Mouse (Mus musculus): ENCODE measurements around the gene Dld. TPM values are rescaled to one million over a fixed set of nuclear protein-coding genes. Genes with fewer than 3 reads are reported as not detected.

The Dld gene
- total and polyA plus RNA-seq, 3 experiments, result 85.0 to 406 (median 374) TPM

GRCm38 (mm10) chr12:31302766-31303511 is 48.3 kb downstream of the Dld start:
- no peaks in the 10 kb centered on the region for H3K27me3 ChIP-seq (ENCODE audit: control insufficient read depth, insufficient read depth, low read length)
- intact Hi-C loops (cut with DNase I), result loop anchor here (5.0 kb wide), 1 partner anchor 36 kb away; the partner anchor contains the start of gene Lamb1
- peak overlapping the region; percentile 3; the same call in 1 of the 2 replicates for H3K27ac ChIP-seq
- H3K4me1 ChIP-seq (ENCODE audit: control insufficient read depth, insufficient read depth, low read length), result peaks cover 5% of the 10 kb centered on the region
- WGBS, result 67% methylated on average over 16 of the region's 16 CpGs
- H3K79me2 ChIP-seq (replicated peaks; ENCODE audit: control insufficient read depth, insufficient read depth, low read length), result no peaks in the 10 kb centered on the region; the same call in 1 of the 2 replicates
- no peak overlapping the region for H3K9ac ChIP-seq (ENCODE audit: low read depth, low read length)
- H3K4me3 ChIP-seq, result no peak overlapping the region
- H3K36me3 ChIP-seq (ENCODE audit: control insufficient read depth, insufficient read depth, low read length), result peaks cover 7% of the 10 kb centered on the region
- peak; percentile 35 to 36 for DNase-seq
- TF ChIP-seq CTCF (IDR thresholded peaks at IDR 0.05), result no peak
- no peak for TF ChIP-seq EP300 (IDR thresholded peaks at IDR 0.05; ENCODE audit: insufficient read depth, low read depth, low read length)
- TF ChIP-seq POLR2A (IDR thresholded peaks at IDR 0.05; ENCODE audit: insufficient read depth, low read depth, low read length), result no peak

GRCm38 (mm10) chr12:31302266-31302665 is 49.0 kb downstream of the Dld start:
- Histone ChIP-seq H3K9ac (ENCODE audit: low read depth, low read length) (no peak overlapping the region), H3K4me3 (no peak overlapping the region), H3K79me2 (replicated peaks; ENCODE audit: control insufficient read depth, insufficient read depth, low read length) (no peaks in the 10 kb centered on the region; the same call in 1 of the 2 replicates), H3K27me3 (ENCODE audit: control insufficient read depth, insufficient read depth, low read length) (no peaks in the 10 kb centered on the region), H3K36me3 (ENCODE audit: control insufficient read depth, insufficient read depth, low read length) (peaks cover 7% of the 10 kb centered on the region), H3K27ac (no peak overlapping the region), H3K4me1 (ENCODE audit: control insufficient read depth, insufficient read depth, low read length) (peaks cover 5% of the 10 kb centered on the region)
- 70% methylated on average over 5 of the region's 5 CpGs for WGBS
- TF ChIP-seq EP300 (IDR thresholded peaks at IDR 0.05; ENCODE audit: insufficient read depth, low read depth, low read length), result no peak
- TF ChIP-seq POLR2A (IDR thresholded peaks at IDR 0.05; ENCODE audit: insufficient read depth, low read depth, low read length), result no peak
- TF ChIP-seq CTCF (IDR thresholded peaks at IDR 0.05), result no peak
- intact Hi-C loops (cut with DNase I), result loop anchor here (5.0 kb wide), 1 partner anchor 35 kb away; the partner anchor contains the start of gene Lamb1
- no peak for DNase-seq

- no peaks in the 10 kb centered on the region for H3K79me2 ChIP-seq (replicated peaks; ENCODE audit: control insufficient read depth, insufficient read depth, low read length)
- no peak overlapping the region for H3K9ac ChIP-seq (ENCODE audit: low read depth, low read length)
- H3K27me3 ChIP-seq (ENCODE audit: control insufficient read depth, insufficient read depth, low read length), result no peaks in the 10 kb centered on the region
- no peaks in the 10 kb centered on the region; the same call in none of the 2 replicates for H3K36me3 ChIP-seq (ENCODE audit: control insufficient read depth, insufficient read depth, low read length)
- H3K4me3 ChIP-seq, result no peak overlapping the region
- no peak for DNase-seq
- no peak overlapping the region for H3K27ac ChIP-seq
- 74% methylated on average over 9 of the region's 9 CpGs for WGBS
- no peak for TF ChIP-seq POLR2A (IDR thresholded peaks at IDR 0.05; ENCODE audit: insufficient read depth, low read depth, low read length)
- TF ChIP-seq EP300 (IDR thresholded peaks at IDR 0.05; ENCODE audit: insufficient read depth, low read depth, low read length), result no peak
- TF ChIP-seq CTCF (IDR thresholded peaks at IDR 0.05), result no peak
- H3K4me1 ChIP-seq (ENCODE audit: control insufficient read depth, insufficient read depth, low read length), result peaks cover 5% of the 10 kb centered on the region
- intact Hi-C loops (cut with DNase I), result loop anchor here (5.0 kb wide), 1 partner anchor 33 kb away; the partner anchor contains the start of gene Lamb1
These were observed 51.0 kb downstream of the Dld start for GRCm38 (mm10) chr12:31300276-31300675.

DNA sequence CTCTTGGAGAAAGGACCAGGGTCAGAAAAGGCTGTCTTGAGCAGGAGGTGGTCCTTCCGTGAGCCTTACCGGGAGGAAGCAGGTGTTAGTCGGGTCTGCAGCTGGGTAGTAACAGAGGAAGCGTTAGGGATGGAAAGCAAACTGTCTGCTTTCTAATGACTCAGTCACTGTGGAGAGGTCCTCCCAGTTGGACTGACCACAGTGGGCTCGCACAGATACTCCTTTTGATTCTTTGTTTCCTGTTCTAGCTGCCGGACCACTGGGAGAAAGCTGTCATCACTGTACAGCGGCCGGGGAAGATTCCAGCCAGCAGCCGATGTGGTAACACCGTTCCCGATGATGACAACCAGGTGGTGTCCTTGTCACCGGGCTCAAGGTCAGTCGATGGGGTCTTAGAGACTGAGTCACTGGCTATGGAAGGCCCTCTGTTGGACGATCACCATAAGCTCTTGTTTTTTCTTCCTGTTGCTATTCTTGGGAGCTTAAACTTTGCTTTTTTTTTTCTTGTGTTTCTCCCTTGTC is 51.5 kb downstream of the Dld start:
- Histone ChIP-seq H3K27ac (no peak overlapping the region; the same call in 1 of the 2 replicates), H3K79me2 (replicated peaks; ENCODE audit: control insufficient read depth, insufficient read depth, low read length) (no peaks in the 10 kb centered on the region), H3K4me3 (no peak overlapping the region), H3K4me1 (ENCODE audit: control insufficient read depth, insufficient read depth, low read length) (peaks cover 6% of the 10 kb centered on the region), H3K27me3 (ENCODE audit: control insufficient read depth, insufficient read depth, low read length) (no peaks in the 10 kb centered on the region), H3K9ac (ENCODE audit: low read depth, low read length) (no peak overlapping the region), H3K36me3 (ENCODE audit: control insufficient read depth, insufficient read depth, low read length) (peaks cover 2% of the 10 kb centered on the region)
- DNase-seq, result peak; percentile 58 to 64
- intact Hi-C loops (cut with DNase I), result loop anchor here (5.0 kb wide), 1 partner anchor 32 kb away; the partner anchor contains the start of gene Lamb1
- WGBS, result 33% methylated on average over 14 of the region's 14 CpGs
- no peak for TF ChIP-seq POLR2A (IDR thresholded peaks at IDR 0.05; ENCODE audit: insufficient read depth, low read depth, low read length)
- TF ChIP-seq CTCF (IDR thresholded peaks at IDR 0.05), result peak; percentile 17; the same call in 1 of the 2 replicates
- TF ChIP-seq EP300 (IDR thresholded peaks at IDR 0.05; ENCODE audit: insufficient read depth, low read depth, low read length), result 0 out of 2 replicates have a peak, but pooled peaks have one; percentile 40

- no peak for DNase-seq
- Histone ChIP-seq H3K27ac (no peak overlapping the region; the same call in 1 of the 2 replicates), H3K4me1 (ENCODE audit: control insufficient read depth, insufficient read depth, low read length) (peaks cover 10% of the 10 kb centered on the region), H3K79me2 (replicated peaks; ENCODE audit: control insufficient read depth, insufficient read depth, low read length) (no peaks in the 10 kb centered on the region), H3K4me3 (no peak overlapping the region), H3K27me3 (ENCODE audit: control insufficient read depth, insufficient read depth, low read length) (no peaks in the 10 kb centered on the region), H3K9ac (ENCODE audit: low read depth, low read length) (no peak overlapping the region), H3K36me3 (ENCODE audit: control insufficient read depth, insufficient read depth, low read length) (peaks cover 7% of the 10 kb centered on the region)
- TF ChIP-seq CTCF (IDR thresholded peaks at IDR 0.05), result no peak
- no peak for TF ChIP-seq EP300 (IDR thresholded peaks at IDR 0.05; ENCODE audit: insufficient read depth, low read depth, low read length)
- no peak for TF ChIP-seq POLR2A (IDR thresholded peaks at IDR 0.05; ENCODE audit: insufficient read depth, low read depth, low read length)
- WGBS, result 76% methylated on average over 3 of the region's 3 CpGs
- intact Hi-C loops (cut with DNase I), result no loop called here
These were observed 52.1 kb downstream of the Dld start for GRCm38 (mm10) chr12:31299126-31299525.

Data from heart, adult 2 months (tissue).